Mouse (Mus musculus) heart, embryonic 12.5 days (tissue): Measurements from ENCODE around the gene Rab36. TPM values are rescaled to one million over a fixed set of nuclear protein-coding genes. Genes with fewer than 3 reads are reported as not detected.

Experiments
- ATAC-seq: fragments of 200-750 bp; cut with Nextera tagmentation; 2 replicates; pipeline ENCODE4 v1.8.0; 2017; ENCODE audit warnings: moderate TSS enrichment, moderate library complexity; ENCODE audit not compliant: insufficient number of reproducible peaks, low FRiP score
- H3K27ac ChIP-seq: fragments of 300-500 bp; sonication (generic); 2 replicates; pipeline ENCODE4 v1.5.1; 2016; ENCODE audit warnings: mild to moderate bottlenecking, moderate library complexity; ENCODE audit not compliant: poor library complexity, severe bottlenecking
- H3K27me3 ChIP-seq: fragments of 300-500 bp; sonication (generic); replicated peaks from 2 replicates; pipeline ENCODE4 v1.6.1; 2016; ENCODE audit warnings: mild to moderate bottlenecking, moderate library complexity
- H3K36me3 ChIP-seq: fragments of 300-500 bp; sonication (generic); 2 replicates; pipeline ENCODE4 v1.6.1; 2016; ENCODE audit warnings: mild to moderate bottlenecking, moderate library complexity
- H3K4me1 ChIP-seq: fragments of 300-500 bp; sonication (generic); replicated peaks from 2 replicates; pipeline ENCODE4 v1.6.1; 2016; ENCODE audit warnings: mild to moderate bottlenecking
- H3K4me2 ChIP-seq: fragments of 300-500 bp; sonication (generic); 2 replicates; pipeline ENCODE4 v1.6.1; 2016; ENCODE audit warnings: mild to moderate bottlenecking, moderate library complexity
- H3K4me3 ChIP-seq: fragments of 300-500 bp; sonication (generic); 2 replicates; pipeline ENCODE4 v1.5.1; 2016; ENCODE audit warnings: mild to moderate bottlenecking
- H3K9ac ChIP-seq: fragments of 300-500 bp; sonication (generic); 2 replicates; pipeline ENCODE4 v1.6.1; 2016; ENCODE audit warnings: mild to moderate bottlenecking, moderate library complexity
- H3K9me3 ChIP-seq: fragments of 300-500 bp; sonication (generic); replicated peaks from 2 replicates; pipeline ENCODE4 v1.6.1; 2016; ENCODE audit warnings: mild to moderate bottlenecking, moderate library complexity
- WGBS: fragments of 180-500 bp; shearing (Covaris S2); methylation state at CpG from one replicate; pipeline ENCODE4 v1.1.7; 2016; 5-methylcytosine and 5-hydroxymethylcytosine counted together
- polyA plus RNA-seq: library from polyadenylated mRNA; unstranded; fragments of >200 nt; fragmentation: Nextera tagmentation; extraction: Ambion mirVana; gene quantifications from 2 replicates; pipeline ENCODE4 v1.2.1, GENCODE M21; 2016

Rab36 gene
- polyA plus RNA-seq, 1 experiment from 2014 or later: 4.8 TPM

DNA sequence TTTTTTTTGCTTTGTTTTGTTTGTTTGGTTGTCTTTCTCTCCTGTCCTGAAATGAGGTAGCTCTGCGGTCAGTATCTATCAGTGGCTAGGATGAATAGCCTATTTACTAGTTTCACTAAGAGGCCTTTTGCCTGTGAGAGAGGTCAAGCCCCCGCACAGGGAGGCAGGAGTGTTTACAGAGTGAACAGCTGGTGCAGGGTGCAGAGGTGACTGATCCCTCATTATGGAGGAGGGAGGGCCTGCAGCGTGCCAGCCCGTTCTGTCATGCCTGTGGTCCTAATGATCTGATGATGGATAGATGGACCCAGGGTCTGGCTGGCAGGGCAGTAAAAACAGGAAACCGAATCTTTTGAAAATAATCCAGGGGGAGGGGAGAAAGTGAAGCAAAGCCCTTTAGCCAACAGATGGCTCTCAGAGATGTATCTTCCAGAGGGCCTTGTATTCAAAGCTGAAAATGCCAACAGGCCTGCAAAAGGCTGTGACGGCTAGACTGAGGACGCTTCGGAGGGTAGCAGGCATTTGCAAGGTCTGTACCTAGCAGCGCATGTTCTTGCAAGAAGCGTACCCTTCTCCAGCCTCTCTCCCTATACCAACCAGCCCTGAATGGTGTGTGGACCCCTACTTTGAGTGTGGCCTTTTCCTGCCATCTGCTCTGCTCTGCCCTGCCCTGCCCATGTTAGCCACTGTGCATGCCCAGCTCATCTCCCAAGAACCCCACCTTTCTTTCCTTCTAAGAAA is 61.8 kb downstream of the Rab36 start:
- Histone ChIP-seq H3K9ac (no peak overlapping the region), H3K9me3 (no peaks in the 10 kb centered on the region), H3K27ac (no peak overlapping the region), H3K4me2 (no peak overlapping the region), H3K36me3 (no peaks in the 10 kb centered on the region), H3K4me3 (no peak overlapping the region), H3K27me3 (peaks cover 66% of the 10 kb centered on the region), H3K4me1 (peaks cover 55% of the 10 kb centered on the region)
- WGBS: 59% methylated on average over 10 of the region's 10 CpGs
- no peak for ATAC-seq

DNA sequence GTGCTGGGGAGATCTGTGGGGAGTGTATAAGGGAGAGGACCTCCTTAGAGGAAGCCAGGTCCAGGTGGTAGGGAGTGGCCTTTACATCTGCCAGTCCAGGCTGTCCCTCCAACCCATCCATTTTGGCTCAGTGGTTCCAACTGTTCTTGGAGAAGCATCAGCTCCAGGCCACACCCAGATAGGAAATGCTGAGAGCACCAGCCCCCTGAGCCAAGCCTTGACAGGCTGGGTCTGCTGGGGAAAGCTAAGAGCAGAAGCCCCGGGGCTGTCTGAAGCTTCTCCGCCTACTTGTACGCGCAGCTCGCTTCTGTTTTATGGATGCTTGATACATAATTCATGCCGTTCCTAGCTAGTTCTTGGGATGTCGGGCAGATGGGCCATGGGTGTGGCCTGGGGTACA is 63.4 kb downstream of the Rab36 start:
- H3K36me3 ChIP-seq: no peaks in the 10 kb centered on the region
- H3K27ac ChIP-seq: no peak overlapping the region
- H3K27me3 ChIP-seq: peaks cover 51% of the 10 kb centered on the region
- H3K9ac ChIP-seq: no peak overlapping the region
- H3K4me2 ChIP-seq: no peak overlapping the region
- no peak overlapping the region for H3K4me3 ChIP-seq
- ATAC-seq: no peak
- 86% methylated on average over 7 of the region's 7 CpGs for WGBS
- no peaks in the 10 kb centered on the region for H3K9me3 ChIP-seq
- peaks cover 66% of the 10 kb centered on the region for H3K4me1 ChIP-seq

DNA sequence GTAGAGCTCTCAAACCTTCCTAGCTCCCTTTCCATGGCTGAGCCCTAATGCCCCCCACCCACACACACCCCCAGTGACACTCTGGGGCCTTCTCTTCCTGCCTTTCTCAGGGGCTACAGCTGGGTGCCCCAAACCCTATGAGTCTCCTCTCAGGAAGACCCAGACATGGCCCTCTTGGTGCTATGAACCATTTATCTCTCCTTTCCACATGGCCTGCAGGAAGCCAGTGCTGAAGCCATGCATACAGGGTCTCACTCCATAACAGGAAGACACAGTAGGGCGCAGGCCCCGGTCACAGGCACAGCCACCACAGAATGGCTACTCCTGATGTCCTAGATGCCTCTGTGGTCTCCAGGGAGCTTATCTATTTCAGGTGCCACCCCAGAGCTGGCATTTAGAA is 66.6 kb downstream of the Rab36 start:
- ATAC-seq: no peak
- peaks cover 42% of the 10 kb centered on the region for H3K27me3 ChIP-seq
- H3K4me2 ChIP-seq: no peak overlapping the region
- no peaks in the 10 kb centered on the region for H3K9me3 ChIP-seq
- H3K4me1 ChIP-seq: peaks cover 59% of the 10 kb centered on the region
- no peak overlapping the region for H3K4me3 ChIP-seq
- H3K9ac ChIP-seq: no peak overlapping the region
- WGBS: 67% methylated on average over 2 of the region's 2 CpGs
- H3K27ac ChIP-seq: no peak overlapping the region; the same call in 1 of the 2 replicates
- no peaks in the 10 kb centered on the region for H3K36me3 ChIP-seq

Other genes starting within 250 kb of the Rab36 start
- gene Gnaz, start 69.9 kb upstream of the Rab36 start, polyA plus RNA-seq: 1.2 and 1.6 TPM in 2 replicates
- not detected in 2 replicates for gene Rsph14, start 4.5 kb upstream of the Rab36 start, polyA plus RNA-seq
- gene Bcr, start 23.5 kb downstream of the Rab36 start, polyA plus RNA-seq: 21.9 and 23.7 TPM in 2 replicates
- gene Specc1l, start 175.0 kb downstream of the Rab36 start, polyA plus RNA-seq: 30.2 and 32.1 TPM in 2 replicates